Mouse (Mus musculus): ENCODE results near the gene Tent5b.

Gene Tent5b

DNA sequence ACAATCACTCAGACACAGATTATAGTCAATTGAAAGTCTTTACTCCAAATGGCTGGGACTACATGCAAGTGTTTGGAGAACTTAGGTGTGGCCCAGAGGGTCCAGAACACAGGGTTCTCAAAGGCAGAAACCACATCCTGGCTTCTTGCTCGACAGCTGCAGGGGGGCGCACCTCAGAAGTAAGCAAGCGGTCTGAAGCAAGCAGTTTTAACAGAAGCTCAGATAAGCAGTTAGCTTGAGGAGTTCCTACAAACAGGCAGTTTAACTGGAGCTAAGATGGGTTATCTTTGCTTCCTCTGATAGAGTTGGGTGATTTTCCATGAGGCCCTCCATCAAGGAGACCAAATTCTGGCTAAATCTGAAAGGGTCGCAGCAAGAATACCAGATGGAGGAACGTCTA, 26.6 kb downstream of the Tent5b start:
- TF ChIP-seq GATA4 (IDR thresholded peaks at IDR 0.05; ENCODE audit: insufficient replicate concordance, low read length): no peak

DNA sequence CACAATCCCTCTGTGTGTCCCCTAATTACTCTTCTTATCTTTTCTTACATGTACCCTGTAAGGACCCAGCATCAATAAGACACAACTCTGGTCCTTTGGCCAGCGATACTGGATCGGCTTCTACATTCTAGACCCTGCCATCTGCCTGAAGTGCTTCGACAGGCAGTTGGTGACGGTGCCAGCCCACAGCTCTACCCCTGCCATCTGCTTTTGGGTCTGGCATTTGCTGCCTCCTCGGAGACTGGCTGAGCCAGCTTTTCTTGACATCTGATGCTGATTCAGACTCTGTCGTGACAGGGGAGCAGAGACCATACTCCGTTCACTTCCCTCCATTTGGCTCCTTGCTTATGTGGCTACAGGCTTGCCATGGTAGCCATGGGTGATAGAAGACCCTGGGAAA, 29.1 kb downstream of the Tent5b start:
- no peak for TF ChIP-seq GATA4 (IDR thresholded peaks at IDR 0.05; ENCODE audit: insufficient replicate concordance, low read length)

DNA sequence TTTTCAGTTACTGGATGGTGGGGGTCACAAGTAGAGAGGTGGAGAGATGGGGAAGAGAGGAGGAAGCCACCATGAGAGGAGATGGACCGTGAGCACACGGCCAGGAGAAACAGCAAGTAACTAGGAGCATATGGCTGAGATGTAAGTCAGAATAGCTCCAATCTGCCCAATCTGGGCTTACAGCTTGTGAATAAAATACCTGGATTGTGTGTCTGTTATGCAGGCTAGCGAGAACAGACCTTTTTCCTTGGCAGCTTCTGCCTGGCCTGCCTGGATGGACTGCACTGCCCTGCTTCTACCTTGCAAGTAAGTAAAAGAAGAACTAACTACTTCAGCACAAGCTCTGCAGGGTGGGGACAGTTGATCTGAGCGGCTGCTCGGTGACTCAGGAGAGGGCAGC, 31.1 kb downstream of the Tent5b start:
- TF ChIP-seq GATA4 (IDR thresholded peaks at IDR 0.05; ENCODE audit: insufficient replicate concordance, low read length): no peak

DNA sequence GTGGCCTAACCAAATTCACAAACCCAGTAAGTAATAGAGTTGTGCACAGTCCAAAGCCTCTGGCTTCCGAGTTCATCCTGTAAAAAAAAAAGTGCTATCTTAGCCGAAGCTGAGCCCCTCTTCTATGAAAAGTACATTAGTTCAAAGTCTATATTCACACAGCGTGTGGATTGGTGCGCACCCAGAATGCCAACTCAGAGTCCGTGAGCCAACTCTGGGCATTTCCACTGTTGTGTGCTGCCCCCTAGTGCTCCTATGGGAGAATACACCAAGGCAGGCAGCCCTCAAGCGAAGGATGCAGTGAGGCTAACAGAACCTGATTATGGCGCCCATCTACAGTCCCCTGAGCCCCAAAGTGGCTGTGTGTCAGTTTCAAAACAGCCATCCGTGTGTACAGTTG, 33.0 kb downstream of the Tent5b start:
- no peak for TF ChIP-seq GATA4 (IDR thresholded peaks at IDR 0.05; ENCODE audit: insufficient replicate concordance, low read length)

DNA sequence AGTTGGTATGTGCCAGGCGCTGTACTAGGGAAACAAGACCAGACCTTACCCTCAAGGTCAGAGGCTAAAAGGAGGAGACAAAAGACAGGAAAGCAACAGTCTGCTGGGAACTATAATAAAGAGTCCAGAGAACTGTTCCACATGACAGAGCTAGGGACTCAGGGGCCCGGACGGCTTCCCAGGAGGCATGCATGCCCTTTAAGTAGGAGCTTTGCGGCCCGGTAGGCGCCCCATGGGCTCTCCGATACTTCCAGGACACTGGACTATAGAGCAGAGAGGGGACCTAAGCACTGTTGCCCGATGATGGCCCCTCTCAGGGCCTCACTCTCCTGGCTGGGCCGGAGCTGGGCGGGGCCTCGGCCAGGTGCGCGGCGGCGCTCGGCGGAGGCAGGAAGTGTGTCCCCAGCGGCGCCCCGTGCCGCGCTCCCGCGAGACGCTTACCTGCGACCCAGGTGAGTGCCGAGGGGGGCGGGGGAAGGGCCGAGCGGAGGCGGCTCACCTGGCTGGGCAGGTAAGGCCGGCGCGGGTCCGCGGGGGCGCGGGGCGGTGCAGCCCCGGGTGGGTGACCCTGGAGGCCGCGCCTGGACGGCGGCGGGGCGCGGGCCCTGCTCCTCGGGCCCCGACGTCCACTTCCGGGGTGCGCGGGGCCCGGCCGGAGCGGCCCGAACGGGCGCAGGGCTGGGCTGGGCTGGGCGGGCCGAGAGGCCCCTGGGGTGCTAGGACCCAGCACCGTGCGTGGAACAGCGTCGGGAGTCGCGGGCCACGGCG, 38.9 kb downstream of the Tent5b start, which contains the start of gene Kdf1:
Gene Kdf1, plus strand, starts transcription at position 363 of the 768 bp plus-strand sequence.
- no peak for TF ChIP-seq GATA4 (IDR thresholded peaks at IDR 0.05; ENCODE audit: insufficient replicate concordance, low read length)

DNA sequence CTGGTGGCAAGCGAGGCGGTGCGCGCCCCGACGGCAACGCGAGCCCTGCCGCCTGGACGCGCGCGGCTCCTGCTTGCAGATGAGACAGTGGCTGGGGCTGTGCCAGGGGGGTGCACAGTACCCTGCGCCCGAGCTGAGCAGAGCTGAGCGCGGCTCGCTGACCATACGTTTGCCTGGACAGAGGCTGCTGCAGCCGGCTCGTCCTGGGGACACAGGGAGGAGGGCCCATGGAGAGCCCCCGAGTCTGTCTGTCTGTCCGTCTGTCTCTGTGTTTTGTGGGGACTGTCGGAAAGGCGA, 39.4 kb downstream of the Tent5b start:
- TF ChIP-seq GATA4 (IDR thresholded peaks at IDR 0.05; ENCODE audit: insufficient replicate concordance, low read length): no peak

DNA sequence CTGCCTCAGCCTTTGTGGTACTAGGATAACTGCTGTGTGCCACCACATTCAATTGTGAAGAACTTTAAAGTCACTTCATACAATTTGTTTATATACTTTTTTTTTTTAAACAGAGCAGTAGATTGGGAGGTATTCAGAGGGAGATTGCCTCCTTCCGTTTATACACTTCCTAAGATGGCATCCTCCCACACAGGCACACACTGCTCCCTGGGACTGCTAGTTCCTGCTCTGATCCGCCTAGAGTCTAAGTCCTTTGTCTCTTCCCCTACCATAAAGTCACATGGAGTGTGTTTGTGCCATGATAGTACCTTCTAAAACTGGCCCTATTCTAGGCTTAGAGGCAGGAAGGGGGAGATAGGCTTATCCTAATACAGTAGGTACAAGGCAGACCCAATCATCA, 41.6 kb downstream of the Tent5b start:
- TF ChIP-seq GATA4 (IDR thresholded peaks at IDR 0.05; ENCODE audit: insufficient replicate concordance, low read length): no peak

DNA sequence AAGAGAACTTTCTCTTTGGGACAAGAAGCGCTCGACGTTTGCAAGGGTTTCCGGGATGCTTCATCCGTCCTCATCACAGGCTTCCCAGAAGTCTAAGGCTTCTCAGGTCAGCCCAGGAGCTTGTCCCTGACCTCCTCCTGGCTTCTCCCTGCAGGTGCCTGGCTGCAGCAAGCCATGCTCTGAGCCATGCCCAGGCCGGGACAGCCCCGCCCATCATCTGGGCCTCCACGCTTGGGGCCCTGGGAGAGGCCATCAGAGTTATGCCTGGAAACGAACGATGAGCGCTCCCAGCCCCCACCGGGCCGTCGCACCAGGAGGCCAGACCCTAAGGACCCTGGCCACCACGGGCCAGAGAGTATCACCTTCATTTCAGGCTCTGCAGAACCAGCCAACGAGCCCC, 47.9 kb downstream of the Tent5b start:
- no peak for TF ChIP-seq GATA4 (IDR thresholded peaks at IDR 0.05; ENCODE audit: insufficient replicate concordance, low read length)

DNA sequence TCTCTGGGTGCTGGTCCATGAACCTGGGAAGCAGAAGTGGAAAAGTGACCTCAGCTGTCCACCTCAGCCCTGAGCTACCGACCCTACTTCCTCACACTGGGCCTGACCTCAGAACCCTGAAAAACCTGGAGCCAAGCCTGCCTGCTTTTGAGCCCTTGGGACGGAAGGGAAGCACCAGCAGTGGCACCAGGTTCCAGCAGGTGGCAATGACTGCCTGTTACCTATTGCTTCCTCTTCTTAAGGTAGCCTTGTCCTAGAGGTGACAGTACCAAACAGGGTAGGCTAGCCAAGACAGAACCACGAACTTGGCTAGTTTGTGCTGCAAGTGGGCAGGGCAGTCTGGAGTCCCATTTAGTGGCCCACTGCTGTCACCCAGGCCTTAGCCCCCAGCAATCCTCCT, 52.8 kb downstream of the Tent5b start:
- no peak for TF ChIP-seq GATA4 (IDR thresholded peaks at IDR 0.05; ENCODE audit: insufficient replicate concordance, low read length)

DNA sequence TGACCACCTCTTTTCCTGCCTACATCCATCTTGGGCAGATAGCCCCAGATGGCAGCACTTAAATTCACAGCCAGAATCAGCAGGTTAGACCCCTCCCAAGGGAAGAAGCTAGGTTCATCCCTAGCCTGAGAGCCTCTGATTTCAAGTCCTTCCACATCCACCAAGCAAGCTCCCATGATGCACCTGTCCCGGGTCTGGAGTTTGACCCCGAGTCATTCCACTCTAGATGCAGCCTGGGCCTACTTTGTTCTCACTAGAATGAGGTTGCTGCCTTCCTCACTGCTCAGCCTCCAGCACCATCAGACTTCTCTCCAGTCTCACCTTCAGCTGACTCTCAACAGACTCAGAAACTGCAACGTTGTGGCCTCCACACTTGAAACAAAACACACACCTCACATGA, 56.1 kb downstream of the Tent5b start:
- no peak for TF ChIP-seq GATA4 (IDR thresholded peaks at IDR 0.05; ENCODE audit: insufficient replicate concordance, low read length)

DNA sequence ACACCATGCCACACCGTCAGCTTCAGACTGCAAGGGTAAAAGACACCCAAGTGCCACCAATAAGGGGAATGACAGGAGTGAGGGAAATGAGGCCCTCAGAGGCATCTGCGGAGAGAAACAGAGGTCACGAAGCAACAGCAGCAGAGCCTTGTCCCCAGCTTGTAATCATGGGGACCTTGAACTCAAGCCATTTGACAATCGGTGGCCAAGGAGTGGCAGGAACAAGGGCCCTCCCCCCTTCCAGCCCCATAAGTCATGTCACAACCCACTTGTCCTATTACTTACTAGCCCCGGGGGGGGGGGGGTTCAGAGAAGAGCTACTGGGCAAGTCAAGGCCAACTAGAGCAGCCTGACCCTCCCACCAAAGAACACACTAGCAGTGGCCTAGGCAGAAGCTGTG, 56.7 kb downstream of the Tent5b start:
- TF ChIP-seq GATA4 (IDR thresholded peaks at IDR 0.05; ENCODE audit: insufficient replicate concordance, low read length): no peak

Data from liver, adult (tissue).